Mouse (Mus musculus): ENCODE data around the gene Ankrd33.

Ankrd33 gene

GRCm38 (mm10) chr15:101122290-101122589 lies 6.7 kb downstream of the Ankrd33 start:
- DNase-seq (ENCODE audit: low read depth, low spot score): no peak

GRCm38 (mm10) chr15:101123202-101123601 lies 7.6 kb downstream of the Ankrd33 start:
- no peak for DNase-seq (ENCODE audit: low read depth, low spot score)

GRCm38 (mm10) chr15:101125561-101125960 lies 10.0 kb downstream of the Ankrd33 start:
- no peak for DNase-seq (ENCODE audit: low read depth, low spot score)

GRCm38 (mm10) chr15:101126876-101127544 lies 11.5 kb downstream of the Ankrd33 start:
- DNase-seq (ENCODE audit: low read depth, low spot score): no peak

GRCm38 (mm10) chr15:101128181-101129089 lies 12.9 kb downstream of the Ankrd33 start, which contains the start of gene Acvrl1:
Acvrl1 (plus strand) TSS chr15:101128522.
- no peak for DNase-seq (ENCODE audit: low read depth, low spot score)

GRCm38 (mm10) chr15:101129412-101129811 lies 13.9 kb downstream of the Ankrd33 start:
- no peak for DNase-seq (ENCODE audit: low read depth, low spot score)

GRCm38 (mm10) chr15:101131498-101131897 lies 15.9 kb downstream of the Ankrd33 start:
- DNase-seq (ENCODE audit: low read depth, low spot score): no peak

GRCm38 (mm10) chr15:101132041-101132440 lies 16.5 kb downstream of the Ankrd33 start:
- DNase-seq (ENCODE audit: low read depth, low spot score): no peak

- no peak for DNase-seq (ENCODE audit: low read depth, low spot score)
Observed at GRCm38 (mm10) chr15:101132761-101133160, 17.2 kb downstream of the Ankrd33 start.

- DNase-seq (ENCODE audit: low read depth, low spot score): no peak
Observed at GRCm38 (mm10) chr15:101133993-101134704, 18.6 kb downstream of the Ankrd33 start.

GRCm38 (mm10) chr15:101135405-101135804 lies 19.9 kb downstream of the Ankrd33 start:
- DNase-seq (ENCODE audit: low read depth, low spot score): no peak

- no peak for DNase-seq (ENCODE audit: low read depth, low spot score)
Observed at GRCm38 (mm10) chr15:101137455-101137854, 21.9 kb downstream of the Ankrd33 start.

- DNase-seq (ENCODE audit: low read depth, low spot score): no peak
Observed at GRCm38 (mm10) chr15:101138675-101139074, 23.1 kb downstream of the Ankrd33 start.

- no peak for DNase-seq (ENCODE audit: low read depth, low spot score)
Observed at GRCm38 (mm10) chr15:101139885-101140284, 24.3 kb downstream of the Ankrd33 start.

- DNase-seq (ENCODE audit: low read depth, low spot score): no peak
Observed at GRCm38 (mm10) chr15:101140587-101140986, 25.0 kb downstream of the Ankrd33 start.

- DNase-seq (ENCODE audit: low read depth, low spot score): no peak
Observed at GRCm38 (mm10) chr15:101141061-101141541, 25.5 kb downstream of the Ankrd33 start.

GRCm38 (mm10) chr15:101142672-101143071 lies 27.1 kb downstream of the Ankrd33 start:
- DNase-seq (ENCODE audit: low read depth, low spot score): no peak

GRCm38 (mm10) chr15:101143494-101143893 lies 27.9 kb downstream of the Ankrd33 start:
- DNase-seq (ENCODE audit: low read depth, low spot score): no peak

- DNase-seq (ENCODE audit: low read depth, low spot score): no peak
Observed at GRCm38 (mm10) chr15:101144176-101144575, 28.6 kb downstream of the Ankrd33 start.

GRCm38 (mm10) chr15:101144779-101145178 lies 29.2 kb downstream of the Ankrd33 start:
- DNase-seq (ENCODE audit: low read depth, low spot score): no peak

GRCm38 (mm10) chr15:101145424-101146099 lies 30.0 kb downstream of the Ankrd33 start:
- peak; percentile 63 for DNase-seq (ENCODE audit: low read depth, low spot score)
